Mouse (Mus musculus) limb, embryonic 12.5 days (tissue): Measurements from ENCODE around the gene Hist1h2bl. TPM values are rescaled to one million over a fixed set of nuclear protein-coding genes. Genes with fewer than 3 reads are reported as not detected.
"Not testable (repeated sequence)": the region's sequence is repeated elsewhere in the genome, so short reads cannot be mapped to it uniquely, and the experiment has no call there.

Source experiments
- ATAC-seq: fragments of 200-750 bp; cut with Nextera tagmentation; 2 replicates; pipeline ENCODE4 v1.8.0; 2017; ENCODE audit warnings: low read depth, moderate TSS enrichment; ENCODE audit not compliant: insufficient number of reproducible peaks, insufficient read depth, low FRiP score, low TSS enrichment
- H3K27ac ChIP-seq: fragments of 300-500 bp; sonication (generic); 2 replicates; pipeline ENCODE4 v1.5.1; 2016; ENCODE audit warnings: mild to moderate bottlenecking, moderate library complexity
- H3K27me3 ChIP-seq: fragments of 300-500 bp; sonication (generic); 2 replicates; pipeline ENCODE4 v1.6.1; 2016; ENCODE audit warnings: mild to moderate bottlenecking, moderate library complexity
- H3K36me3 ChIP-seq: fragments of 300-500 bp; sonication (generic); 2 replicates; pipeline ENCODE4 v1.6.1; 2016; ENCODE audit warnings: mild to moderate bottlenecking, moderate library complexity
- H3K4me1 ChIP-seq: fragments of 300-500 bp; sonication (generic); replicated peaks from 2 replicates; pipeline ENCODE4 v1.6.1; 2016
- H3K4me2 ChIP-seq: fragments of 300-500 bp; sonication (generic); 2 replicates; pipeline ENCODE4 v1.6.1; 2016; ENCODE audit warnings: mild to moderate bottlenecking, moderate library complexity
- H3K4me3 ChIP-seq: fragments of 300-500 bp; sonication (generic); replicated peaks from 2 replicates; pipeline ENCODE4 v1.5.1; 2016; ENCODE audit warnings: mild to moderate bottlenecking
- H3K9ac ChIP-seq: fragments of 300-500 bp; sonication (generic); replicated peaks from 2 replicates; pipeline ENCODE4 v1.6.1; 2016; ENCODE audit warnings: mild to moderate bottlenecking, moderate library complexity
- H3K9me3 ChIP-seq: fragments of 300-500 bp; sonication (generic); 2 replicates; pipeline ENCODE4 v1.6.1; 2016; ENCODE audit warnings: mild to moderate bottlenecking, moderate library complexity
- WGBS: fragments of 180-500 bp; shearing (Covaris S2); methylation state at CpG from one replicate; pipeline ENCODE4 v1.1.7; 2016; 5-methylcytosine and 5-hydroxymethylcytosine counted together
- polyA plus RNA-seq: library from polyadenylated mRNA; unstranded; fragments of >200 nt; fragmentation: Nextera tagmentation; extraction: Ambion mirVana; gene quantifications from 2 replicates; pipeline ENCODE4 v1.2.1, GENCODE M21; 2016

Gene Hist1h2bl
- polyA plus RNA-seq, 1 experiment from 2014 or later: 4.6 TPM

GRCm38 (mm10) chr13:21721757-21722372 lies 5.9 kb upstream of the Hist1h2bl start, which contains the start of gene Hist1h2bm:
Gene Hist1h2bm (plus strand): TSS chr13:21722044.
- not testable (repeated sequence) for H3K27me3 ChIP-seq, H3K36me3 ChIP-seq, H3K9me3 ChIP-seq
- peak within 1 kb of the TSS; percentile 94 for H3K27ac ChIP-seq
- H3K4me3 ChIP-seq: peak within 1 kb of the TSS; percentile 41
- under 1% methylated on average over 37 of the region's 37 CpGs for WGBS
- ATAC-seq: peak; percentile 98
- peaks cover 23% of the 10 kb centered on the region for H3K4me1 ChIP-seq
- peak within 1 kb of the TSS; percentile 61 for H3K4me2 ChIP-seq
- peak within 1 kb of the TSS; percentile 65 for H3K9ac ChIP-seq

GRCm38 (mm10) chr13:21721107-21721756 lies 5.3 kb upstream of the Hist1h2bl start:
- H3K27ac ChIP-seq: peak overlapping the region; percentile 94
- not testable (repeated sequence) for ATAC-seq, H3K36me3 ChIP-seq

DNA sequence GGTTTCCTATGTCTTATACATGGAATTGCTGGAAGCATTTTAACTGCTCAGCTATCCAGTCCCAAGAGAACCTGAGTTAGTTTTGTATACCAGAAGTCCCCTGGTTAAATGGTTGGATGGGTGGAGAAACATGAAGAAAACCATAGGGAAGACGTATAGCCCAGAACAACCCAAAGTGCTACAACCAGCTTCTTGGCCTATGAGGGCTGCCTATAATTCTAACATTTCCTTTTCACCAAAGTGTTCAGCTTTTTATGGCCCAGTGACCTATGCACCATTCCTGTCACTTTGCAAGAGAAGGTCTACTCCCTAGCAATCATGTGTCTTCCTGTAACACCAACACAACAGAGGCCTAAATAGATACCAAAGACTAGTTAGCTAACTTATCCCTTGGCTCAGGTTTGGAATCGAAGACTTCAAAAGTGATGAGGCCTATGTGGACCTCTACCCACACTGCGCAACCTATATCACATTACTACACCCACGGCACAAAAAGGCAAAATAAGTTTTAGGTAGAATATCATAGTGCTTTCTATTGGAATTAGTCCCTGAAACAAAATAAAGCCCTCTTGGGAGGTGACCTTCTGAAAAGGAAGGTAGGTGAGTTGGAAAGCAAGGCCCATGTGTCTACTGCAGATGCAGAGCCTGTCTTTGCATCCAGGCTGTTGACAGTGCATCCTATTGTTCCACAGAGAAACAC lies 2.6 kb upstream of the Hist1h2bl start:
- Histone ChIP-seq H3K27me3 (no peaks in the 10 kb centered on the region), H3K27ac (peak overlapping the region; percentile 95), H3K4me3 (peak overlapping the region; percentile 50), H3K4me2 (peak overlapping the region; percentile 70), H3K4me1 (peaks cover 30% of the 10 kb centered on the region), H3K9ac (peak overlapping the region; percentile 80), H3K9me3 (no peaks in the 10 kb centered on the region), H3K36me3 (no peaks in the 10 kb centered on the region)
- 57% methylated on average over 4 of the region's 4 CpGs for WGBS
- no peak for ATAC-seq

More at GRCm38 (mm10) chr13:21721107-21721756, 5.3 kb upstream of the Hist1h2bl start:
- peak overlapping the region; percentile 65 for H3K9ac ChIP-seq
- H3K4me1 ChIP-seq: peaks cover 23% of the 10 kb centered on the region
- 3% methylated on average over 22 of the region's 44 CpGs for WGBS
- peak overlapping the region; percentile 61 for H3K4me2 ChIP-seq
- peak overlapping the region; percentile 41 for H3K4me3 ChIP-seq
- not testable (repeated sequence) for H3K9me3 ChIP-seq, H3K27me3 ChIP-seq

DNA sequence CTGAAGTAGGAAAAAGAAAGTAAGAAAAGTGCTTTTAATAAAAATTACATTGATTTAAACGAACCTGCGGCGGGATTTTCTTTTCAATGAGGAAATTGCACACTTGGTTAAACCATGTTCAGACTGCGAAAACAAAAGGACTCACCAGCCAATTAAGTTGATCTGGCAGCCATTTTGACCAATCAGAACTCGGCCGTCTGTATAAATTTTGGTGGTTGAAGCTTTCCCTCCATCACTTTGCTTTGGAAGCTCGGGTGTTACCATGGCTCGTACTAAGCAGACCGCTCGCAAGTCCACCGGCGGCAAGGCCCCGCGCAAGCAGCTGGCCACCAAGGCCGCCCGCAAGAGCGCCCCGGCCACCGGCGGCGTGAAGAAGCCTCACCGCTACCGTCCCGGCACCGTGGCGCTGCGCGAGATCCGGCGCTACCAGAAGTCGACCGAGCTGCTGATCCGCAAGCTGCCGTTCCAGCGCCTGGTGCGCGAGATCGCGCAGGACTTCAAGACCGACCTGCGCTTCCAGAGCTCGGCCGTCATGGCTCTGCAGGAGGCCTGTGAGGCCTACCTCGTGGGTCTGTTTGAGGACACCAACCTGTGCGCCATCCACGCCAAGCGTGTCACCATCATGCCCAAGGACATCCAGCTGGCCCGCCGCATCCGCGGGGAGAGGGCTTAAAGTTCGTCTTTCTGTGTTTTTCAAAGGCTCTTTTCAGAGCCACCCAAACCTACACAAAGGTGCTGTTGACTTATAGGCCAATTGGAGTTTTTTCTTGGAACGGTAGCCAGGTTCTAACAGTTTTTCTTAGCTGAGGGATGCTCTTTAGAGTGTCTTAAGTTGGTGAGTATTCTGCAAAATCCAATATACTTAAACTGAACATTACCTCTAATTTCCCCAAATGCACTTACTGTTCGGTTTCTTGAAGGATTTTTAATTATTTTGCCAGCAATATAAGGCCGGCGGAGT lies 1.7 kb upstream of the Hist1h2bl start, which contains the start of gene Hist1h3h:
Hist1h3h (plus strand) TSS at position 263 of the 961 bp plus-strand sequence.
- H3K9me3 ChIP-seq, H3K36me3 ChIP-seq, H3K27me3 ChIP-seq: not testable (repeated sequence)
- H3K4me3 ChIP-seq: peak within 1 kb of the TSS; percentile 50
- peaks cover 27% of the 10 kb centered on the region for H3K4me1 ChIP-seq
- peak within 1 kb of the TSS; percentile 80 for H3K9ac ChIP-seq
- H3K4me2 ChIP-seq: peak within 1 kb of the TSS; percentile 78
- ATAC-seq: peak; percentile 24; the same call in 1 of the 2 replicates
- WGBS: under 1% methylated on average over 26 of the region's 56 CpGs
- peak within 1 kb of the TSS; percentile 97 for H3K27ac ChIP-seq

DNA sequence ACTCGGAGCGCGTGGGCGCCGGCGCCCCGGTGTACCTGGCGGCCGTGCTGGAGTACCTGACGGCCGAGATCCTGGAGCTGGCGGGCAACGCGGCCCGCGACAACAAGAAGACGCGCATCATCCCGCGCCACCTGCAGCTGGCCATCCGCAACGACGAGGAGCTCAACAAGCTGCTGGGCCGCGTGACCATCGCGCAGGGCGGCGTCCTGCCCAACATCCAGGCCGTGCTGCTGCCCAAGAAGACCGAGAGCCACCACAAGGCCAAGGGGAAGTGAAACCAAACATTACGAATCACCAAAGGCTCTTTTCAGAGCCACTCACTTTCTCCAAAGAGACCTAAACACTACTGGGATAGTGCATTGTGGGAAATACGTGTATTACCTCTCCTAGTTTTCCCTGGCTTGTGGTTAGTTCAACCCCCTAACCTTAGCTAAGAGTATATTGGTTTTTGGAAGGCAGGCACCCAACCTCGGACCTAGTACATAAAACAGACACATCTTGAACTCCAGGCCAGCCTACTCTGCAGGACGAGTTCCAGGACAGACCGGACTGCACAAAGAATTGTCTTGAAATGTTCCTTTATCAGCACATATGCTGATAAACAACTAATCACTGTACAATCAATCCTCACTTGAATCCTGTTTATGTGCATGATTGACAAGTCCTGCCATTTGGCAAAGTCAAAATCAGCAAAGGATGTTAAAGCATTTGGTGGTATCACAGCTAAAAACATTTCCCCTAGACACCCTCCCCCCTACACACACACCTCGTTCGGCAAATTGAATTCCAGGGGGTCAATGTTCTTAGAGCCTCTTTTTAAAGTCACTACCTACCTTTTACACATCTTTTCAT lies 823 bp upstream of the Hist1h2bl start:
- not testable (repeated sequence) for H3K36me3 ChIP-seq, H3K9me3 ChIP-seq, H3K27me3 ChIP-seq
- Histone ChIP-seq H3K4me1 (peaks cover 27% of the 10 kb centered on the region), H3K4me2 (peak overlapping the region; percentile 78), H3K27ac (peak overlapping the region; percentile 97), H3K4me3 (peak overlapping the region; percentile 47), H3K9ac (peak overlapping the region; percentile 78)
- 1% methylated on average over 15 of the region's 38 CpGs for WGBS
- ATAC-seq: 0 out of 2 replicates have a peak, but pooled peaks have one; percentile 6

DNA sequence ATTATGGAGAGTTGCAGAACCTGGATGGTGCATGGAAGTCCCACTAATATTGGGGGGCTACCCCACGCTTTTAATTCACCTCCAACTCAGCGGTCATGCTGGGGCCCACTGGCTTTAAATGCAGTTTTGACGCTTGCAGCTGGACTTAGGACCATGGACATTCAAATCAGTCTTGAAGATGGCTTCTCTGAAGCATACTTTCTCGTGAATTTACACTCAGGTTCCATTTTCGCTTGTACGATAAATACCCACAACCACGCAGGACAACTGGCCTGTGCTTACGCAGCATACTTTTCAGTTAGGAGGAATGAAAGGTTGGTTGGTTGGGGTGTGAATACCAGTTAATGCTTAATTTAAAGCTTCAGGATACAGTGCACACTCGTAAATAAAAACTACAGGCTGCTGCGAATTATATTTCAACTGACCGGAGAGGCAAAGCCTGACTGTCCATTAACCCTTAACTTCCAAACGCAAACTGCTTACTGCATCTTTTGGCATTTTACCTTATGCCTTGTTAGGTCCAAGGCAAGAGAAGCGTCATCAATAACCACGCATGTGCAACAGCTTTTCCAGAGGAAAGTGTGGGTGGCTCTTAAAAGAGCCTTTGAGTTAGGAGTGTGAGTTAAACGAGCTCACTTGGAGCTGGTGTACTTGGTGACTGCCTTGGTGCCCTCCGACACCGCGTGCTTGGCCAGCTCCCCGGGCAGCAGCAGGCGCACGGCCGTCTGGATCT lies 646 bp downstream of the Hist1h2bl start:
- H3K27me3 ChIP-seq: no peaks in the 10 kb centered on the region
- peak overlapping the region; percentile 69 for H3K9ac ChIP-seq
- H3K4me2 ChIP-seq: peak overlapping the region; percentile 78
- H3K4me1 ChIP-seq: peaks cover 18% of the 10 kb centered on the region
- 1% methylated on average over 22 of the region's 22 CpGs for WGBS
- peak overlapping the region; percentile 97 for H3K27ac ChIP-seq
- H3K9me3 ChIP-seq: no peaks in the 10 kb centered on the region
- H3K36me3 ChIP-seq: no peaks in the 10 kb centered on the region
- H3K4me3 ChIP-seq: peak overlapping the region; percentile 47
- ATAC-seq: no peak

DNA sequence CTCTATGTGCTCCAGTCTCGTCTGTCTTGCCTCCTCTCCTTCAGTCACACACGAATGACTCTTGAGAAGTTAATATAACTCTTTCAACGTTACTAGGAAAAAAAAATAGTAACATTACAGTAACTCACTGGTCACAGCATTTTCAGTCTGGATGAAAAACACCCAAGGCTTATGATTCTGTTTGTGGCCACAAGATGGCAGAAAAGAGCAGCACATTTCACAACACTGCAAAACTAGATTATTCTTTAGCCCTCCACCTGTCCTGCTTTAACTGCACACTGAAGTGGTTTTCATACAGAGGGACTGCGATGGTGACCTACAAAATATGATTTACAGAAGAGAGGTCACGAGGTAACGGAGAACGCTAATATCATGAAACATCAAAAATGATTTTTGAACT lies 1.2 kb downstream of the Hist1h2bl start:
- H3K4me1 ChIP-seq: peaks cover 18% of the 10 kb centered on the region
- WGBS: 2% methylated on average over 7 of the region's 7 CpGs
- peak overlapping the region; percentile 78 for H3K4me2 ChIP-seq
- peak overlapping the region; percentile 97 for H3K27ac ChIP-seq
- H3K27me3 ChIP-seq: no peaks in the 10 kb centered on the region
- H3K36me3 ChIP-seq: no peaks in the 10 kb centered on the region
- no peak for ATAC-seq
- H3K4me3 ChIP-seq: peak overlapping the region; percentile 47
- H3K9ac ChIP-seq: peak overlapping the region; percentile 69; the same call in 1 of the 2 replicates
- no peaks in the 10 kb centered on the region for H3K9me3 ChIP-seq

DNA sequence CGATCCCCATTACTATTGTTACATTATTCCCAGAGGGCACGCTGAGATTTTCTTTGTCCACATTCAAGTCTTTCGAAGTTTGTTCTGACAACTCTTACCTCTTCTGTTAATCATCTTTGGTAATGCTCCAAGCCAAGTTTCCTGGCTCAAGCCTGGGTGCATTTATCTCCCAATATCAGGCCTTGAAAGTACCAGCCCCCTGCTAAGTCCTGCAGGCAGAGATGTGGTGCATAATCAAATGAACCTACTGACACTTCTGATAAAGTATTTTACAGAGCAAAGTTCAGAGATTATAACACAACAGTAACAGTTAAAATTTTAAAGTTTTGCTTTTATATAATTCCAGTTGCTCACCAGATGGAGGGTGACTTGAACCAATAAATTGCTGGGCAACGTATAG lies 4.2 kb downstream of the Hist1h2bl start:
- no peak for ATAC-seq
- Histone ChIP-seq H3K9me3 (no peaks in the 10 kb centered on the region), H3K4me1 (peaks cover 8% of the 10 kb centered on the region), H3K36me3 (no peaks in the 10 kb centered on the region), H3K4me2 (peak overlapping the region; percentile 59), H3K27me3 (no peaks in the 10 kb centered on the region), H3K4me3 (peak overlapping the region; percentile 59), H3K27ac (no peak overlapping the region), H3K9ac (peak overlapping the region; percentile 53; the same call in 1 of the 2 replicates)
- 37% methylated on average over 4 of the region's 4 CpGs for WGBS

DNA sequence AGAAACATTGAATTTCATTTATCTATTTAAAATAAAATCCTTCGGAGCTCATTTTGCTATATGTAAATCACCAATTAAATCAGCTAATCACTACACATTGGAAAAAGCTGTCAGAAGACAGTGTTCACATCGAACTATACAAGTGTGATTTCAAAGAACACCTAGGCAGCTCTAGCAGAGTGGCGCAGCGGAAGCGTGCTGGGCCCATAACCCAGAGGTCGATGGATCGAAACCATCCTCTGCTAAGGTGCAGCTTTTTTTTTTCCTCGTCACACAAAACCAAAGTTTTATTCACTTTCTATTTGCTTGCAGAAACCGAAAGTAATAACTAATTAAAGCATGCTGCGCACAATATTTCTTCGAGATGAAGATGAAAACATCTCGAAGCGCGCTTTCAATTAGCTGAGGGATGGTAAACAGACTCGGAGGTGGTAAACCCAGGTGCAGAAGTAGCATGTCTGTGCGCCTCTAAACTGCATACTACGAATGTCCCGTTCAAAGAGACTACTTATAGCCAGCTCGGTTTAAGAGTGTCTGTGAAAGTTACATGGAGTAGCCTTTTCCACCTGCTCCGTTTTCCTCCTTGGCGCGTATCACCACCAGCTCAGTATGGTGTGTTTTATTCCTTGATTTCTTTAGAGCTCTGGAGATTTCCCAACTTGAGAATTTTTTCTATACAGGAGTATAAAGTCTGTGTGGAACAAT lies 5.0 kb downstream of the Hist1h2bl start:
- peak; percentile 49; the same call in 1 of the 2 replicates for ATAC-seq
- no peaks in the 10 kb centered on the region for H3K36me3 ChIP-seq
- H3K9ac ChIP-seq: peak overlapping the region; percentile 53
- H3K27me3 ChIP-seq: no peaks in the 10 kb centered on the region
- no peaks in the 10 kb centered on the region for H3K9me3 ChIP-seq
- 2% methylated on average over 22 of the region's 22 CpGs for WGBS
- H3K27ac ChIP-seq: peak overlapping the region; percentile 23; the same call in 1 of the 2 replicates
- peaks cover 8% of the 10 kb centered on the region for H3K4me1 ChIP-seq
- H3K4me3 ChIP-seq: peak overlapping the region; percentile 59
- peak overlapping the region; percentile 59 for H3K4me2 ChIP-seq
